Mouse (Mus musculus): Measurements from ENCODE around the gene Tmem117.

DNA sequence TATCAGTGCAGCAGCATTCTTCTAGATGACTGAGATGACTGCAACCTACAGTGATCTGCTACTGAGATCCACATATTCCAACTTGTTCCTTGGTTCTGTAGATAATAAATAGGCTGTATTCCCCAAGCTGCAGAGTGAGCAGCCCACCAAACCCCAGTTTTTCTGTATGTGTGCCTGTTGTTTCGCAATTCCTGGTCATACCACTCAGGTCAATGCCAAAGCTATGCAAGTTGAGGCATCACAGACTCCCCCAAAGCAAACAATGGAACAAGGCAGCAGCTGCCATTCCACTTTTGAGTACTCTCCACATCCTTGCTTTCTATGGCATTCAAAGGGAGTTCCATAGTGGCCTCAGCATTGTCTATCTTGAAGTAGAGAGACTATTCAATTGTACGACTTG lies 516.1 kb downstream of the Tmem117 start:
- TF ChIP-seq CTCF (IDR thresholded peaks at IDR 0.05) (no peak), POLR2A (IDR thresholded peaks at IDR 0.05; ENCODE audit: insufficient read depth, low read depth, low read length) (no peak)

Data from heart, adult 2 months (tissue).